Mouse (Mus musculus): ENCODE results near the gene Cacna2d1.

Gene Cacna2d1

DNA sequence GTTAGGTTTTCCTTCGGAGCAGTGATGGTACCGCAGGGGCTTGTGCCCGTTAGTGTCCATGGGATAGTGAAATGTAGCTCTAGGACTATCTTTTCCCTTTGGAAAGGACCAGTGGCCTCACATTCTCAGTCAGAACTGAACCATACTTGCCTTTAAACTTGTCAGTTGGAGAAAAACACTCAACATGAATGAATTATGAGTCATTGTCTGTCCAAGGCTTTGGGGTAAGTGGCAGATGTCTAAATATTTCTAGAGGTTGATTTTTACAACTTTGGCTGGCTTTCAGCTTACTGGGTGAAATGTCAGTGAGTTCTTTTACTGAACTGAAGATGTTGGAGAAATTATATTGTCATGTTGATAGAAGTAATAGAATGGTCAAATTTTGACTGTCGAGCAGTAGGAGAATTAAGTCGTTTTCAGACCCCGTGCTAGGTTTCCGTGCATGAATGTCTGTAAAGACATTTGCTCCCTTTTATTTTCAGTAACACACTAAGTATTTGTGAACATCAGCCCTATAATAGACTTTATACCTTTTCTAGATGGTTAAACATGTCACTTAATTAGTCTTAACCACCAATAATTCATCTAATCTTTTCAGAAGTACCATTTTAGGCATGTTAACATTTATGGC, 50.9 kb downstream of the Cacna2d1 start:
- no peak for DNase-seq

DNA sequence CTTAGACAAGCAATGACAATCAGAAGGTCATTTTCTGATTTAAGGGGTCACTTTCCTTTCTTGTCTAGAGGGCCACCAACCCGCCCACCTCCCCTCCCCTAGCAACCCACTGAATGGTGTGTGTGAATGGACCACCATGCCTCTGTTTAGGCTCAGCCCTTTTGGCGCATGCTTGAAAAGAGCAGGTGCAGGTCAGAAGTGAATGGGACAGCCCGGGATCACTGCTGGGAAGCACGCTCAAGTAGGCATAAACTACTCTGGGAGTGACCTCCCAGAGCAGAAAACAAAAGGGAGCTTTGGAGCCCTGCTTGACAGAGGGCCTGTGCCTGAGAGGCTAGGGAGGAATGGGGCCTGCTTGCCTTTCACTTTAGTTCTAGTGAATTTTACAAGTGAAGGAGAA, 51.4 kb downstream of the Cacna2d1 start:
- DNase-seq, result no peak

- DNase-seq, result no peak
These were observed 57.1 kb downstream of the Cacna2d1 start for GRCm38 (mm10) chr5:15991428-15992139.

DNA sequence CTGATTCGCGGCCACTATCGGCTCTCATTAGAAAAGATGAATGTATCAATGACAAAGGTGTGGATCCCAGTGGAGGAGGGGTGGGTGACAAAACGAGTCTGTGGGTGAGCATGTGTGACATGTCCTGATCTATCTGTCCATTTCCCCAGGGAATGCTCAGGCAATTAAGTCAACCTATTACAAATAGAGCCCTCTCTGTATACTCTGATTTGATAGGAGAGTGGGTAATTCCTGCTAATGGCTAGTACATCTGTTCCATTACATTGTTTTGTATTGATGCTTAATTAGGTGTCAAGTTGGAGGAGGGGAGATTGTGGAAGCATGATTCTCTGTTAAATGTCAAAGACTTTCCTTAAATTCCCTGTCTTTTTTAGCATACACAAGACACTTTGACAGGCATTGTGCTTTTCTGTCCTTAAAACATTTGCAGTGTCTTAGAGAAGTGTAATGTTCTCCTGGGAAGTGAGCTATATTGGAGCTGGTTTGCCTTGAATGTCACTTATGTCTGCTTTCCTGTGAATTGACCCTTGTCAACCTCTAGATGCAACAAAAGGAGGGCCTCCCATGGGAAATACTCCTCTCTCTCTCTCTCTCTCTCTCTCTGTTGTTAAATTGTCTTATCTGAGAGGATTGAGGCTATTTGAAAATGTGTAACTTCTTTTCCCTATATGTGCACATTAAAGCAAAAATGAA, 58.9 kb downstream of the Cacna2d1 start:
- DNase-seq, result no peak

DNA sequence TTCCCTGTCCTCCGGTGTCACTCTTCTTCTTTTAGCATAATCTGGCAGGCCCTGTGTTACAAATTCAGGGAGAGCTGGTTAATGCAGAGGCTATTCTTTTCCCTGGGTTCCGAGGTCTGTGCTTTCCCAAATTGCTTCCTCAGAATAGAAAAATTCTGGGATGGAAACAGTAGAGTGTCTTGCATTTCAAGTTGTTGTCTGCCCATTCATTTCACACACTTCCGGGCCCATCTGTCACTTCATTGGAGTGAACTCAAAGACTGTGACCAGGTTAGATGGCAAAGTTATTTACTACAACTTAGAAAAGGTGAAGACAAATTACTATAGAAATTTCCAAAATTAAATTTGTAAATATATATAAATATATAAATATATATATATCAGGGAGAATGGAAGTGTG, 62.7 kb downstream of the Cacna2d1 start:
- no peak for DNase-seq

GRCm38 (mm10) chr5:15997769-15998168, 63.3 kb downstream of the Cacna2d1 start:
- DNase-seq, result no peak

DNA sequence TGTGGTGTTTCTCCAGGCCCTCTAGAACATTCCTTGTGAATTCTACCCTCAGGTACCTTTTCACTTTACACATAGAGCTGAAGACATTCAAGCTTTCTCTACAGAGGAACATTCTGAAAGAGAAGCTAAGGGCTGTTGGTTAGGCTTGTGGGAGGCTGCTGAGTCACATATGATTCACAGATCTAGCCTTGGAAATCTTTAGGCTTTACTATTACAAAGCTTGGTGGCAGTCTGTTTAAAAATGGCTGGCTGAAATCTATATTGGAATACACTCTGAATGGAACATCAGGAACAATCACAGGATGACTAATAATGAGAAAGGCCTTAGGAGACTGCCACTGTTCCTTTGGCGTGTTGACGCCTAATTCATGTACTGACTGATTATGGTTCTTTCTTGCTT, 66.4 kb downstream of the Cacna2d1 start:
- DNase-seq, result no peak

DNA sequence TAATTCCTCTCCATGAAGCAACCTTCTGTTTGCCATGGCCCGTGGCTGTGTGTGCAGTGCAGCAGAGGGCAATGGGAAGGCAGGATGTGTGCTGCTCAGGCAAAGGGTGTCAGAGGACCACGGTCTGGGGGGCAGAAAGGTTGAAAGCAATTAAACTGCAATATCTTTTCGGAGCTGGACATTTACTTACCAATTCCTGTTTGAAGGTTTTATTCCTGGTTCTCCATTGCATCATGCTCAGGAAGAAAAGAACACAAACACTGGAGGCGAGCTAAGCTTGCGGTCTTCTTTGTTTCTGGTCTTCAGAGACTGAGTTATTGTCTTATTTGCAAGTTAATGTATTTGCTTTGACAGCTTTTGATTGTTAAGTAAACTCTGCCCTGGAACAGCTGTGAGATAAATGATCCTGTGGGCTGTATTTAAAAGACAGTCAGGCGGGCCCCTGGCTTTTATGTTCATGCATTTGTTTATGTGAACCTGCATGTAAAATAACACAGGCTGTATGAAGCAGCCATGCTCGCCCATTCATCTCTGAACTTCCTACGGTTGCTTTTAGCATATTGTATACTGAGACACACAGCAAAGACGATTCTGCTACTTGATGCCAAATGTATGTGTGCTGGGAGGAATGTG, 68.1 kb downstream of the Cacna2d1 start:
- DNase-seq, result peak; percentile 1

DNA sequence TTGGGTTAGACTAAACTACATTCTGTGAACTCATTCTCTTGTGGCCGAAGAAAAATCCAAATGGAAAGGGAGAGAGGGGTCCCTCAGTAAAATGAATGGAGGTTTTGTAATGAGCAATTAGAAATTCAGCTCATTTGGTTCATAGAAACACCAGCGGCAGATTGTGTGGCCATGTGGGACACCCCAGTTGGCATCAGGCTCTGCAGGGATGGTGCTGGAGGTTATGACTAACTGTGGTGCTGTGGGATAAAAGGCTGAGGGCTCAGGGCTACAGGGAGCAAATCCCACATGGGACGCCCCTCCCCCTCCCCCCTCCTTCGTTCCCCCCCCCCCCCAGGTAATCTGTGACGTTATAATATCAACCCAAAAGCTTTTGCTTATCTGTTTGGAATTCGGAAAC, 69.8 kb downstream of the Cacna2d1 start:
- no peak for DNase-seq

DNA sequence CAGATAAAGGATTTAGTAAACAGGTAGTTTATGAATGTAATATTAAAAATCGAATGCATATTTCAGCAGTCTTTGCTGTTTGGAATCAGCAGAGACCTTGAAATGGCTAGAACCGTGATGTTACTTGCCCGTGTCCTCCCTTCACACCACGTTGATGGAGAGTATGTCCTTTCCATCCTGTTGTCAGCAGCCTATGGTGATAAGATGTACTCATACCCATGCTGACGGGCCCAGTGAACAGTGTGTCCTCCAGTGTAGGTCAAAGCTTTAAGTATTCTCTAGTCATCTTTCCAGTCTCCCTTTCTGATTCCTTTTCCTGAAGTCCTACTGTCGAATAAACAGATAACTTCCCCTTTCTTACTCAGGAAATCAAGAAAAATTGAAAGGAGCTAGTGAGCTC, 72.5 kb downstream of the Cacna2d1 start:
- DNase-seq, result no peak

DNA sequence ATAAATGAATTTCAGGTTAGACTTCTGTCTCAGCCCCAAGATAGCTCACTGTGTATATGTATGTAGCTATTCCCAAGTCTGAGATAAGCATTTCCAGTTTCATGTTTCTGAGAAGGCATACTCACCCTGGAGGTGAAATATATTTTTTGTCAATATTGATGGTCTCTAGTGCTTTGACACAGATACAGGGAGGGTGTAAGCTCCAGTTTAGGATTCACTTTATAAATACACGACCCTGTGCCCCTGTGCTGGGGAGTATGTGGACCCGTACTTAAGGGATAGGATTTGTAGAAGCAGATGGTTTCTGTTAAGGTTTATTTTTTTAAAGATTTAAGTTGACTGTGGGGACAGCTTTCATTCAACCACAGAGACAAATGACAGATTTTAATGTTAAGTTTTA, 79.2 kb downstream of the Cacna2d1 start:
- DNase-seq, result no peak

- no peak for DNase-seq
These were observed 79.9 kb downstream of the Cacna2d1 start for GRCm38 (mm10) chr5:16014392-16014791.

DNA sequence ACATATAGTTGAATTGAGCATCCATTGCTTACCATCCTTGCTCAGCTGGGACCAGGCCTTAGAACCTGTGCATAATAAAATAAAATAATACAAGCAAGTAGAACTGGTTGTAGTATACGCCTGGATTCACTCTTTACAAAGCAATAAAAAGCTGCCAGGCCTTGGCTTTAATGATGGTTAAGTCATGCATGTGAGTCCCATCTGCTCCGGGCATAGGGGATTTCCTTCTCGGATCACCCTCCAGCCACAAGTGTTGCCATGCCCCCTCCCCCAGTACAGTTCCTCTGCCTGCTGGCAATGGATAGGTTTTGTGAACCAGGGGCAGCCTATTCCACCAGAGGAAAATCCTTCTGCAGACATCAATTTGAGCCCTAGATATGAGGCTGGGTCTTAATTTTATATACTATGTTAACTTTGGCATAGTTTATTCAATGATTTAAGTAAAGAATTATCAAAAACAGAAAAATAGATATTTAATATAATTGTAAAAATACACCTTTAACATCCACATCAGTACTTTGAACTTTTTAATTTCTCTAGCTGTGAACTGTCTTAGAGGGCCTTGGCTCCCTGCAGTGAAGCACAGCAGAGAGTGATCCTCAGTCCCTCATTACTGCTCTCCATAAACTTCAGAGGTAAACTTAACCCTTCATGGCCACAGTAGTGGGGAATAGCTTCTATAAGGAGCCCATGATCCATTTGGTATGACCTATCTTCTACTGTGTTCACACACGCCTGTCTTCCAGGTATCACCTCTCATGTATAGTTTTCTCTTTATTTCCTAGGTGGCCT, 90.3 kb downstream of the Cacna2d1 start:
- no peak for DNase-seq

DNA sequence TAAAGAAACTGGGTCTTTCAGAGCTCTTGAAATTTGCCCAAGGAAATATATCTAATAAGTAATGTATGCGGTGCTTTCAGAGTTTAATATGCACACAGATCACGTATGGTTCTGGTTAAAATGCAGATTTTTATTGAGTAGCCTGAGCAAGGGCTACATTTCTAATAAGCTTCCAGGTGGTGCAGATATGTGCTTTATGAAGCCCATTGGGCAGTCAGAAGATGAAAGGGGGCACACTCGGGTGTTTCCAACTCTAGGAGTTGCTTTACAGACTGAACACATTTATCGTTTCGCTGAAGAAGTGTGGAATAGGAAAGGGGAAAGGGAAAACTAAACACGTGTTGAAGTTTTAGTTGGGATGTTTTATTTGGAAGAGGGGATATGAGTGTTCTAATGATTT, 94.4 kb downstream of the Cacna2d1 start:
- no peak for DNase-seq

DNA sequence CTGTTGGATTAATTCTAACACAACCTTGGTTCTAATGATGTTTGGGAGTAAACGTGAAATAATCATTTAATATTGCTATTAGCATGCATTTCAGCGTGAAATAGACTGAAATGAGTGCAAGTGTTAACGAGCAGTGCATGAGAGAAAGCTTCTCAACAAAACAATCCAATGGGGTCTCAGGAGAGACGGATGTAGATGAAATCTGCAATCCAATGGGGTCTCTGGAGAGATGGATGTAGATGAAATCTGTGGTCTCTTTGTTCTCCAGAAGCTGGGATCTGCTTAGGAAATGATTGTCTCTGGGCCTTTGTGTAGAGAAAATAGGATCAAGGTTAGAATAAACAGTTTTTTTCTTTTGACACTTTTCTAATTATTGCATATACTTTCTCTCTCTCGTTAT, 95.0 kb downstream of the Cacna2d1 start:
- no peak for DNase-seq

DNA sequence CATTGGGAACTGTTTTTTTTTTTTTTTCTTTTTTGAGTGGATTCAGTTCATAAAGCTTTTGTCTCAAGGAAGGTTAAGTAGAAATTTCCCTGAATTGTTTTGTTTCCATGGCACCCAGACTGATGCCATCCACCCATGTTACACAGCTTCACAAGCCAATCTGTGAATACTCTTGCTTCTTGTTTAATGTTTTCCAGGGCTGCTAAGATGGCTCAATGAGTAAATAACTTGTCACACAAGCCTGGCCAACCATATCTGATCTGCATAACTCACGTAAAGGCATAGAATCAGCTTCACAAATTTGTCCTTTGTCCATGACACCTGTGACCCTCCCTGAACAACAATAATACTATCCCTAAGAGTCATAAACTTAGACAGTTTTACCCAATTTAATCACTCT, 99.1 kb downstream of the Cacna2d1 start:
- DNase-seq, result no peak

GRCm38 (mm10) chr5:16035259-16035658, 100.8 kb downstream of the Cacna2d1 start:
- DNase-seq, result no peak

- no peak for DNase-seq
These were observed 110.8 kb downstream of the Cacna2d1 start for GRCm38 (mm10) chr5:16045147-16045878.

- peak; percentile 66 for DNase-seq
These were observed 113.1 kb downstream of the Cacna2d1 start for GRCm38 (mm10) chr5:16047452-16048191.

DNA sequence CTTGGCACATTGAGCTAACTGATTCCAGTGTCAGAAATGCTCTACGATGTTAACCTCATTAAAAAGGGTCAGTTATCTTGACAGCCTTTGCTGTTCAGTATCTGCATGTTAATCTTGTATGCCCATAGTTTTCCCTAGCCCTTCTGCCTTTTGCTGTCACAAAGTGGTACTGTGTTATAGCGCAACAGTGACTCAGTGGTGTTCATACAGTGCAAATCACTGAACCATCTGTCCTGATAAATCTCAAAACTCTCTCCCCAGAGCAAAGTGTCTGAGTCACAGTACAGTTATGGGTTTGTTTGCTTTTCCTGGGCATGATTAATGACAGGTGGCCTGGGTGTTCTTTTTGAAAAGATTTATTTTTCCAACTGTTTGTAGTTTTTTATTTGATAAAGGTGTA, 122.3 kb downstream of the Cacna2d1 start:
- DNase-seq, result no peak

DNA sequence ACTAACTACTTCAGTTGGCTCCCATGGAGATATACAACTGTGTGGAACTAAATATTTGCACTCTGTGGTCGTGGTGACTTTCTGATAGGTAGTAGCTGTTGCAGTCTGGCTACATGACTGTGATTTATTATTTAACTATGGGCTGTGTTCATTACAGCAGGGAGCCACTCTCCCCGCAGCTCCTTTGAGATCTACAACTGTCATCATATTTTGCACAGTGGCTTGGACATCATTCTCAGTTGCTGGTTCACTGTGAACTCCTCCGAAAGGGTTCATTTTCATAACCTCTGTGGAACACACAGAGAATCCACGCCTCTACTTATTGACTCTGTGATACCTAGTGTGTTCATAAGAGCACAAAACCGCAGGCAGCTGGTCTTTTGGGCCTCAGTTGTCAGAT, 128.3 kb downstream of the Cacna2d1 start:
- no peak for DNase-seq
